Mouse (Mus musculus): ENCODE measurements at regions not wholly inside any gene's neighbourhood (a gene's known extent, or its start where the extent isn't known, plus 50 kb on each side); places are given as distances from the start of the nearest gene placed in this dataset.
A peak's percentile ranks its signal among the peaks of the same experiment; 100 is the strongest.

DNA sequence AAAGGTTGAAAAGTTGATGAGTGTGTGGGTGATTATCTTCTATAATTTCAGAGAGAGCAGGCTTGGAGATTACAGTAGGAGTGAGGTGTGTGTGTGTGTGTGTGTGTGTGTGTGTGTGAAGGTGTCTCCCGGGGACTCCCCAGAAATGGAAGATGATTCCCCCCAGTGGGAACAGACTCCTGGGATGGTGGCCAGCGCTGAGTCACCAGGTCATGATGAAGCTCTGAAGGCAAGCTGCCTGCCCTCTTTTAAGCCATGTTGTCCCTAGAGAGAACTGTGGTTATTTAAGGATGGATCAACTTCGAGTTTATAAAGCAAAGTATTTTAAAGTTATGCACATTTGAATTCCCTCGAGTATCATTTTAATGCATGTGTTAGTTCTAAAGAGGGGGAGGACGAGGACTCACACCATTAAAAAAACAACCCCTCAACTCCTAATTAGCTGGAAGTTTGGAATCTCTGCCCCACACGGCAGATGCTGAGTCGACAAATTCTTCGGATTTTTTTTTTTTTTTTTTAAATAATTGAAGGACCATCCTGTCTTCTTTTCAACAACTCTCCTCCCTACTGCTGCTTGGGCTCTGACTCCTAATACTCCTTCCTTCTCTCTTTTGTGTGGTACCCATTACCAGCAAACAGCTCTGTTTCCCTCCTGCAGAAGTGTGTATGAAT is 186.6 kb downstream of the Ly86 start:
- peak; percentile 68 for DNase-seq

GRCm38 (mm10) chr13:37532596-37533170 is 187.7 kb downstream of the Ly86 start:
- DNase-seq: no peak

DNA sequence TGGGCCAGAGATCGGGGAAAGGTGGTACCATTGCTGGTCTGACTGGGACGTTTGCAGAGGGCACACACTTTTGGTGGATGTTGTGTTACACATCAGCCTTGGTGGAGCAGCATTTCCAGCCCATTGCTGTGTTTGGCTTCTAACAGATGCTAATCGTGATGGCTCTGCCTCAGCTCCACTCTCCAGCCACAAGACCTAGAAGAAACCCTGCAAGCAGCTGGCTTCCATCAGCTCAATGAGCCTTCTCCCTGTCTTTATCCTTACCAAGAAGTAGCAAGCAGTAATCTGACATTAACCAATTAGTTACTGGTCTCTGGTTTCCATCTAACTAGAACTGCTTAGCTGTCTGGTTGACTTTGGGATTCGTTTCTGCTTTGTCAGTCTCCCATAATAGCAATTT is 188.8 kb downstream of the Ly86 start:
- DNase-seq: no peak

- no peak for DNase-seq
These were observed 192.3 kb downstream of the Ly86 start for GRCm38 (mm10) chr13:37537330-37537729.

DNA sequence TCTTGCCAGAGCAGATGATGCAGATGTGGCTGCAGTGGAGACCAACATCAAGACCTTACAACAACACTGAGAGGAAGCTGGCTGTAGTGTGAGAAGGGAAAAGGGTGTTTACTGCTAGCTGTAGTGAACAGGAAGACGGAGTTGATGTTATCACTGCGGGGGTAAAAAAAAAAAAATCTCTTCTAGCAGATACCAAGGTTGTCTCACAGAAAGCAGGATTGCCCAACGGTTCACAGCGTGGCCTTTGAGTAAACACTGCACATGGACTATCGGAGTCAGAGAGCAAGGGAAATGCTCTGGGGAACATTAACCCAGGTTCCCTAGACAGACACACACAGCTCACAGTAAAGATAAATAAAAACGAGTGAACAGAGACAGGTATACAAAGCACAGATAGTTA is 192.8 kb downstream of the Ly86 start:
- DNase-seq: no peak

DNA sequence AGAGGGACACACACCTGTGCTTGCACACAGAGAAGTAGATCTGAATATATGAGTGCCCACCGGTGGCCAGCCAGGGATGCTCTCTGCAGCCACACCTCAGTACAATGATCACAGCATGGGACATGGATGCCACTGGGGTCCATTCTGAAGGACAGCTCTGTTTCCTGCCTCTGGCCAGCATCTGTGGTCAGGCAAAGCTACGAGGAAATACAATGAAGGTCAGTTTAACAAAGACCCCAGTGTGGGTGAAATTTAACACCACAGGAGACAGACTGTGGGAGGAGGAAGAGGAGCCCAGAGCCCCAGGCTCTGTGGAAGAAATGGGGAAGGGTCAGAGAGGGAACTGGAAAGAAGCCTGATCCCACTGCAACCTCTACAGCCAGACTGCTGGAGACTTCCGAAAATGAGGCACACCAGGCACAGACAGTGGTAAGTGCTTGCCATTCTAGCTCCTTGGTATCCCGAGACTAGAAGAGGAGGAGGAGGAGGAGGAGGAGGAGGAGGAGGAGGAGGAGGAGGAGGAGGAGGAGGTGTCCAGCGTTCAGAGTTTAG is 196.0 kb downstream of the Ly86 start:
- DNase-seq: no peak

GRCm38 (mm10) chr13:37541674-37542073 is 196.7 kb downstream of the Ly86 start:
- peak; percentile 32 for DNase-seq

DNA sequence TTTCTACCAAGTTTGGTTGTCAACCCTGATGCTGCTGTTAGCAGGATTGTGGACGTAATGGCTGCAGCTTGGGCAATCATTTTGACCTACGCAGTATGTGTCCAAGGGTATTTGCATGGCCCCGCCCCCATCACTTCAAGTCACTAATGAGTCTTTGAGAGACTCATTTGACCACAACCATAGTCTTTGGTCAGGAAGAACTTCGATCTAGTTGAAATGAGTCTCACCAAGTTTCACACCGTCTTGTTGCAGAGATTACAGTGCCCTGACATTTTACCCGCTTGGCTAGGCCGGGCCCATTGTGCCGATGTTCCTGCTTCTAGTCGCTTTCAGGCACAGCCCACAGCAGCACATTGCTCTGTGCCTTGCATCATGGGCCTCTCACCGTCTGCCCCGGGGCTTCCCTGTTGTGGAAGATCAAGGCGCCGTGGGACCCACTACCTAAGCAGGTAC is 197.8 kb downstream of the Ly86 start:
- DNase-seq: no peak

DNA sequence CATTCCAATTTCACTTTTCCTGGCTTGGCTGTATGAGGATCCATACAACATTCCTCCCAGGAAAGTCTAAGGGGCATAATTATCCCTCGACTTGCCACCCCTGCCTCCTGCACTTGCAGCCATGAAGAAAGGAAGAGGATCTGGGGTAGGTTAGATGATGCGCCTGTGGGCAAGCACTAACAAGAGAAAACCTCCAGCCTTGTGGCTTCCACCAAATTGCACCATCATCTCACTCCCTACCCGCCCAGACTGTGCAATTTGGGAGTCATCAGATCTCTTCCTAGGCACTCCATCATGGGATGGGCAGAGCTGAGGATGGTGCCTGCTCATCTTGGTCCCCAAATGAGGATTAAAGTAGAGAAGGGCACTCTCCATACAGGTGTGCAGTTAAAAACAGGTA is 198.8 kb downstream of the Ly86 start:
- no peak for DNase-seq

DNA sequence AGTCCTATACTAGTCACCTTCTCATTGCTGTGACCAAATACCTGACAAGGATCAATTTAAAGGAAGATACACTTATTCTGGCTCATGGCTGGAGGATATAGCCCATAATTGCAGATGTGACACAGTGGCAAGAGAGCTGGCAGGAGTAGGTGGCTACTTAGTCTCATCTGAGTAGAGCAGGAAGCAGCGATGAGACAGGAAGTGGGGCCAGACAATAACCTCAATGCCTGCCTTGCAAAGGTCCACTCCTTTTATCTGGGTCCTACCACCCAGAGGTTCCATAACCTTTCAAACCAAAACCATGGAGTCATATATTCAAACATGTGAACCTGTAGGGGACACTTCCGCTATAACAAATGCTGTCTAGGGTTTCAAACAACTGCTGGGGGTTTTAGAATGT is 199.7 kb downstream of the Ly86 start:
- DNase-seq: no peak

DNA sequence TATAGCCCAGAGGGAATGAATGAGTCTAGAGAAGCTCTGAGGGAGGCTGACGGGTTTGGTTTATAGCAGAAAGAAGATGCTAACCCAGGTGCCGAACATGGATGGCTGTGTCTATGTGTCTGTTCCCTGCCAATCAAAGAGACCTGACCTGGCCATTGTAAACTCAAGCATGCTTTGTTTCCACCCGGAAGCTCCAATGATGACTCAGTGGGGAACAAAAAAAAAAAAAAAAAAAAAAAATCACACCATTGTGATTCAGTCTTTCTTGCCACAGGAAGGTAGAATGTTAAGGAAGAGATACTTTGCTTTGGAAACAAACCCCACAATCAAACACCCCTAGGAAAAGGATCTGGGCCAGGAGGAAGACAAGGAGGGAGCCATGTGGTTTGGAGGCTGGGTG is 201.5 kb downstream of the Ly86 start:
- no peak for DNase-seq

GRCm38 (mm10) chr13:37550584-37550983 is 205.6 kb downstream of the Ly86 start:
- DNase-seq: no peak

GRCm38 (mm10) chr13:37553392-37553791 is 208.4 kb downstream of the Ly86 start:
- no peak for DNase-seq

- no peak for DNase-seq
These were observed 212.2 kb downstream of the Ly86 start for GRCm38 (mm10) chr13:37557183-37557582.

DNA sequence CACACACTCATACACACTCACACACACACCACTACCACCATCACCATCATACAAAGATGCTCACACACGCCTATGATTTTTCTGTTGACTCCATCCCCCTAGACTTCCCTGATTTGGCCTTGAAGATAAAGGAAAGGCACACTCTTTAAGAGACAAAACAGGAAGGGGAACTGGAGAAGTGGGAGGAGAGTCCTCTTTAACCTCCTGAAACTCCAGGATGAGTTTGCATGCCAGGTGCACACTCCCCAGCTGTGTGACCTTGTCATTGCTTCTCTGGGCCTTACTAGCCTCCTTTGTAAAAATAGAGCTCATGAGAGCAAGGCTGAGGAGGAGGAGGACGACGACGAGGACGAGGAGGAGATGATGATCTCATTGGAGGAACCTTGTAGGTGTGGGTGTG is 212.8 kb downstream of the Ly86 start:
- DNase-seq: no peak

GRCm38 (mm10) chr13:37559056-37559455 is 214.0 kb downstream of the Ly86 start:
- DNase-seq: no peak

DNA sequence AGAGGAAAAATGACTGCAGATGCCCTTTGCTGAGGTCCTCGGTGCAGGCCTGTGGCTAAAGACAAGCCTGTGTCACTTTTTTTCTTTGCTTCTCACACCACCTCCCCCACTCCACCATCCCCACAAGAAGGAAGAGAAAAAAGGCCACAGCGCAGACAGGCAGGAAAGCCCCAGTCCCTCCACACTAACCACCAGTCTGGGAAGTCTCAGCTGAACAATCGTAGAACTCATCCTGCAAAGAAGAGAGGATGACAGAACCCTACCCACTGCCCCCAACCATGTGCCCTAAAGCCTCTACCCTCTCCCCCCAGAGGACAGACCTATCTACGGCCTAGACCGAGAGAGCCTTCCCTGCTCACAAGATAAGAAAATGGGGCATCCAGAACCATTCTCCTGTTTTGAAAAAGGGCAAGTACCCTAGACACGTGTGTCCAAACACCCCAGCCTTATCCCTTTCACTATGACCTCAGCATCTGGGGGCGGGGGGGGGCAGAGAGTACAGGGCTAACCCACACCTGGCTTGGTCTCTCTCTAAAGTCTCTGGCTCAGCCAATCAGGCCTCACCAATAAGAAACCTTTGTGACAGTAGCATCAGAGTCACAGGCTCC is 214.8 kb downstream of the Ly86 start:
- no peak for DNase-seq

DNA sequence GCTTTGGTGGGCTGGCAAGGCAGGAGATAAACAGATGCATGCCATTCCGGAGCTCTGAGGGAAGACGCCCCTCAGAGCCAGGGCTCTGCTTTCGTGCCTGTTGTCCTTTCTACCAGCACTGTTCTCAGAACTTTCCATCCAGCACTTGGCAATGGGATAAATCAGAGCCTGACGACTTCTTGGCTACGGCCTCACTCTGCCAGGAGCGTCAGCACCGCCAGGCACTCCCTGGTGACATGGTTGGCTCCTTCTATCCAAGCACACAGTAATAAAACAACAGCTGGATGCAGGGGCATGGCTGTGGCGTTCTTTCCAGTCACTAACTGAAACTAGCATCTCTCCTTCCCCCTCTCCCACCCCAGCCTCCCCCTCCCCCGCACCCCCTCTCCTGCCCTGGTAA is 215.4 kb downstream of the Ly86 start:
- DNase-seq: no peak

DNA sequence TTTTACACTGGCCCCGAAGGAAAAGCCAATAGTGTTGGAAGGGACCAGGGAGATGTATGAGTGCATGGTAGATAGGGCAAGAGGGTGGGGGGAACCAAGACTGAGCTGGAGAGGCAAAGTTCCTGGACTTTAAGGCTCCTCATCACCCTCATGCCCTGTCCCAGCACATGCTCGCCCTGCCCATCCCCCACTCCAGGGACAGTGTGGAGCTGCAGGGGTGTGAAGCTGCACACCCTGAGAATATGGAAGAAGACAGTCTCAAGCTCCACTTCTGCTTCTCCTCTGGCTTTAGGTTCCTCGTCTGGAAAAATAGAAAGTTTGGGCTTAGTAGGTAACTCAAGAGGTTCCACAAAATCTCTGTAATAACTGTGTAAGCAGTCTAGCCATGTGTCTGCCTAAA is 215.8 kb downstream of the Ly86 start:
- no peak for DNase-seq

DNA sequence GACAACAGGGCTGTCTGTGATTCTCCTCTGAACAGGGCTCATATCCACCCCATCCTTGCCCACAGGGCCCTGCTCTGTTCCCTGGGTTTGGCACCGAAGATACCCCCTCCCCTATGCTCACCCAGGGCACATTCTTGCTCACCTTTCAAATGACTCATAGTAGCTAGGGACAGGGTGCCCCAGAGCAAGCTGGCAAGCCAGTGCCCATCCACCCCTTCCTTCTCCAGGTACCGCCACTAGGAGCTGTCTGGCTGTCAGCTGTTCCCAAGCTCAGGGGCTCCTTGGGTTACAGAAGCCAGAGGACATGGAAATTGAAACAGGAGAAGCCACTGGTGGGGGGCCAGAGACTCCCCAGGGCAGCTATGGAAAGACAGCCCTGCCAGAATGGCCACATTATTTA is 216.4 kb downstream of the Ly86 start:
- no peak for DNase-seq

DNA sequence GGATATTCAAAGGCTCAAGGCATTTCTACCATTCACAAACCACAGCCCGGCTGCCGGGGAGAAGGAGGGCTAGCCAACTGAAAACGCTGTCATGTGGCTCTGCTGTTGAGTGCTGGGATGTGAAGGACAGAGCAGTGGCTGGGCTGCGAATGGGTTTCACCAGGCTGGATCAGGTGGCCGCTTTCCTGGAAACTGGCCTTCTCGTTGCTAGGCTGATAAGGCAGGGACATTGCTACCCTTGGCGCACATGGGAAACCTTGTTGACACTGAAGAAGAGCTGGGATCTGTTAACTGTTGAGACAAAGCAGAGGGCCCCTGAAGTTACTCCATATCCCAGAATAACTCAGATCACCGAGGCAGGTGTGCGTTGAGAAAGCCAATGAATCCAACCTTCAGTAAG is 216.1 kb upstream of the Rreb1 start:
- peak; percentile 34 for DNase-seq

DNA sequence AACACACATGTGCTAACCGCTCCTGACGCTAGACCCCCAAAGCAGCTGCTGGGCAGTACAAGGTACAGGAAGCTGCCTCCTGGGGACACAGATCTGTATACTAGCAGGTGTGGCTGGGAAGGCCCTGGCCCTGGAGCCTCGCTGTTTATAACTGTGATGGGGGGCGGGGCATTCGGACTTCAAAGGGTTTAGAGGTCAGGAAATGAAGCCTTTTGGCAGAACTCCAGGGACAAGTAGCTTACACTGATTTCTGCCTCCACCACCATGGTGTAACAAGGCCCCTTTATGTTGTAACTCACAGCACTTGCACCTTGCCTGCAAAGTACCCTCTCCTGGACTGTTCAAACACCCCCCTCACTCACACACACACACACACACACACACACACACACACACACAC is 215.5 kb upstream of the Rreb1 start:
- DNase-seq: no peak

DNA sequence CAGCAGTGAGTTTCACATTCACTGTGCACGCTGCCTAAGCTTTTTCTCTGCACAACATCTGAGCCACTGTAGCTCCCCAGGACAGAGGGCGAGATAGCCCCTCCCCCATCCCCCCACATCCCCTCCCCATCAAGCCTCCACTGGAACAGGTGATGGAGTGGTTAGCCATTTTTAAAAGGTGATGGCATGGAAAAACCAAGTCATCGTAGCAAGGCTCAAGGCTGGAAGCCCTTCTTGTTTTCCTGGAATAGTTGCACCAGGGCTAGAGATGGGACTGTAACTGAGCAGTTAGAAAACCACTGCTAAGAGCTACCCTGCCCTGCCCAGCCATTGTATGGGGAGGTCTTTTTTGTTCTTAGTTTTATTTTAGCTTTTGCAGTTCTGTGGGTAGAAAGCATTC is 209.1 kb upstream of the Rreb1 start:
- DNase-seq: no peak

- DNase-seq: no peak
These were observed 208.7 kb upstream of the Rreb1 start for GRCm38 (mm10) chr13:37569486-37569885.

Measured in gastrocnemius, postnatal 10 days (tissue).